Mouse (Mus musculus) gastrocnemius, postnatal 14 days (tissue): ENCODE measurements around the gene Olfr170. TPM values are rescaled to one million over a fixed set of nuclear protein-coding genes. Genes with fewer than 3 reads are reported as not detected.
"Not testable (repeated sequence)": the region's sequence is repeated elsewhere in the genome, so short reads cannot be mapped to it uniquely, and the experiment has no call there.

Experiments used
- DNase-seq: peaks from one replicate; pipeline ENCODE4 v3.0.0; 2021; ENCODE audit warnings: mixed read lengths
- intact Hi-C: fragments of 180-260 bp; cut with DNase I; formaldehyde crosslinking; loops from one replicate; pipeline ENCODE4 v1.15.1; 2025; ENCODE audit warnings: low total_unique reads
- long read RNA-seq, 2 experiments: library from polyadenylated mRNA; stranded (forward); transcript quantifications; one replicate each; pipeline ENCODE4 v2.0.0; 2021
- total RNA-seq, 2 experiments: library from RNA; stranded (reverse); gene quantifications; 2 replicates each; pipeline ENCODE4 v1.2.3; 2021

The Olfr170 gene
- not detected for total RNA-seq
- long read RNA-seq, experiment 1, result 0 reads
- long read RNA-seq, experiment 2, result 0 reads

DNA sequence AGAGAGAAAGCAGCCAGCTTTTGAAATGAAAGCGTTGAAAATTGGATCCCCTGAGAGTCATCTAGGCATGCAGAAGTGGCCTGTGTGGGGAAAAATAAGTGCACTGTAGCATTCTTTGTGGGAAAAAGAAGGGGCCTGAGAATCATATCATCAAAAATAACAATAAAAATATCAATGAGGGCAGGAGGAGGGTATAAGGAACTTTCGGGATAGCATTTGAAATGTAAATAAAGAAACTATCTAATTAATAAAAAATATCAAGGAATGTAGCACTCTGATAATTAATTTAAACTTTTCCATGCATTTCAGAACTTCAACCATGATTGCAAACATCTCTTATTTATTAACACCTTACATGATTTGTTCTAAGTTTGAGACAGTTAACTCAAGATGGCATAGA is at the start of gene Olfr170:
Olfr170 (minus strand) TSS at position 101 of the 400 bp plus-strand sequence.
- DNase-seq, intact Hi-C loops: not testable (repeated sequence)

DNA sequence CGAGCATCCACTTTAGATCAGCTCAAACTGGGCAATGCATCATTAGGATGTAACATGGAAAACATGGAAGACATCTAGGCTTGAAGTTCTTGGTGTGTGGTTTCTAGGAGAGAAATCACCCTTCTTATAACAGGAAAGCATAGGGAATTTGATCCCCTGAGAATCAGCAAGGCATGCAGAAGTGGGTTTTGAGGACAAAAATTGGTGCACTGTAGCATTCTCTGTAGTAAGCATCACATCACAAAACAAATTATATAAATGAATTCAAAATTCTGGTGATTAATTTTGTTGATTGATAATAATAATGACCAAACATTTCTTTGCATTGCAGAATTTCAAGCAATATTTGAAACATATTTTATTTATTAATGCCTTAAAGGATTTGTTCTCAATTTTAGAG is 18.1 kb upstream of the Olfr170 start, which contains the start of gene Olfr171:
Olfr171 (minus strand) TSS at position 101 of the 400 bp plus-strand sequence.
- no peak for DNase-seq
- intact Hi-C loops, result no loop called here

DNA sequence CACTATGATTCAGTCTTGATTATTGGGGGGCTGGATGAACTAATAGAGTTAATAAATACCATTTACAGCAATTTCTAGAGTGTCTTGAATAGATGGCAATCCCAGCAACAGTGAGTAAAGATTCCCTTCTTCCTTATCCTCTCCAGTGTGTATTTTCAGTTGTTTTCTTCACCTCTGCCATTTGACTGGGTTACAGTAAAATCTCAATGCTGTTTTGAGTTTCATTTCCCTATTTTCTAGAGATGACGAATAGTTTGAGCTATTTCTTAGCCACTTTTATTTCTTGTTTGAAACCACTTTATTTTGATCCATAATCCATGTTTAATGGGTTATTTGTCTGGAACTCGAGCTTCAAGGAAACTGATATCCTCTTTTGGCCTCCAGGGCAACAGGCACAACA is 8.5 kb downstream of the Olfr170 start:
- intact Hi-C loops, result no loop called here
- no peak for DNase-seq

DNA sequence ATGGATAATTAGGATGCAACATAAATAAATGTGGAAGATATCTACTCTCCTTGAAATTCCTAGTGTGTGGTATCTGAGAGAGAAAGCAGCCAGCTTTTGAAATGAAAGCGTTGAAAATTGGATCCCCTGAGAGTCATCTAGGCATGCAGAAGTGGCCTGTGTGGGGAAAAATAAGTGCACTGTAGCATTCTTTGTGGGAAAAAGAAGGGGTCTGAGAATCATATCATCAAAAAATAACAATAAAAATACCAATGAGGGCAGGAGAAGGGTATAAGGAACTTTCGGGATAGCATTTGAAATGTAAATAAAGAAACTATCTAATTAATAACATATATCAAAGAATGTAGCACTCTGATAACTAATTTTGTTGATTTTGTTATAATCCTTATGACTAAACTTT is 40.0 kb downstream of the Olfr170 start, which contains the start of gene Olfr169:
Olfr169 (minus strand) TSS at position 101 of the 400 bp plus-strand sequence.
- DNase-seq, intact Hi-C loops: not testable (repeated sequence)

Other genes starting within 250 kb of the Olfr170 start
- not detected for gene Olfr165, start 188.7 kb downstream of the Olfr170 start, total RNA-seq
- gene Olfr166, start 128.2 kb downstream of the Olfr170 start, total RNA-seq, result not detected
- gene Olfr167, start 89.6 kb downstream of the Olfr170 start, total RNA-seq, result not detected
- gene Olfr168, start 76.3 kb downstream of the Olfr170 start, total RNA-seq, result not detected
- not detected for gene Olfr169, start 40.1 kb downstream of the Olfr170 start, total RNA-seq
- not detected for gene Olfr171, start 18.0 kb upstream of the Olfr170 start, total RNA-seq
- gene Lamp3, start 94.5 kb upstream of the Olfr170 start, total RNA-seq, result under 1 TPM; 0.06 to 0.11 TPM
- 1 to 10 TPM in 1 of 2 experiments, under 1 TPM in 1; 0.66 to 3.0 TPM for gene B3gnt5, start 148.3 kb upstream of the Olfr170 start, total RNA-seq